Mouse (Mus musculus) embryonic facial prominence, embryonic 14.5 days (tissue): ENCODE measurements around the gene Castor1. TPM values are rescaled to one million over a fixed set of nuclear protein-coding genes. Genes with fewer than 3 reads are reported as not detected.

Experiments used
- ATAC-seq: fragments of 200-750 bp; cut with Nextera tagmentation; 2 replicates; pipeline ENCODE4 v1.8.0; 2017; ENCODE audit warnings: low read depth, moderate number of reproducible peaks, moderate TSS enrichment
- DNase-seq: peaks from one replicate; pipeline ENCODE4 v3.0.0-alpha.2; 2015; ENCODE audit warnings: low spot score
- H3K27ac ChIP-seq: fragments of 300-500 bp; sonication (generic); replicated peaks from 2 replicates; pipeline ENCODE4 v1.5.1; 2014; ENCODE audit warnings: low read depth, mild to moderate bottlenecking, low read length, moderate library complexity
- H3K27me3 ChIP-seq: fragments of 300-500 bp; sonication (generic); replicated peaks from 2 replicates; pipeline ENCODE4 v1.6.1; 2014; ENCODE audit warnings: low read length; ENCODE audit not compliant: control insufficient read depth, insufficient read depth
- H3K36me3 ChIP-seq: fragments of 300-500 bp; sonication (generic); 2 replicates; pipeline ENCODE4 v1.6.1; 2014; ENCODE audit warnings: low read length, mixed read lengths; ENCODE audit not compliant: control insufficient read depth, insufficient read depth
- H3K4me1 ChIP-seq: fragments of 300-500 bp; sonication (generic); 2 replicates; pipeline ENCODE4 v1.6.1; 2014; ENCODE audit warnings: antibody characterized with exemption, low read length; ENCODE audit not compliant: control insufficient read depth, insufficient read depth
- H3K4me2 ChIP-seq: fragments of 300-500 bp; sonication (generic); 2 replicates; pipeline ENCODE4 v1.6.1; 2014; ENCODE audit warnings: low read depth, mild to moderate bottlenecking, low read length, moderate library complexity, mixed read lengths
- H3K4me3 ChIP-seq: fragments of 300-500 bp; sonication (generic); 2 replicates; pipeline ENCODE4 v1.5.1; 2014; ENCODE audit warnings: low read depth, mild to moderate bottlenecking, low read length
- H3K9ac ChIP-seq: fragments of 300-500 bp; sonication (generic); 2 replicates; pipeline ENCODE4 v1.6.1; 2014; ENCODE audit warnings: low read depth, mild to moderate bottlenecking, low read length, moderate library complexity, mixed read lengths
- H3K9me3 ChIP-seq: fragments of 300-500 bp; sonication (generic); 2 replicates; pipeline ENCODE4 v1.6.1; 2016; ENCODE audit warnings: low read length; ENCODE audit not compliant: control insufficient read depth
- WGBS: fragments of 180-500 bp; shearing (Covaris S2); extraction: QIAGEN DNeasy Blood & Tissue Kit; methylation state at CpG from one replicate; pipeline ENCODE4 v1.1.7; 2014; 5-methylcytosine and 5-hydroxymethylcytosine counted together
- polyA plus RNA-seq: library from polyadenylated mRNA; unstranded; fragments of >200 nt; fragmentation: Nextera tagmentation; extraction: Ambion mirVana; gene quantifications from 2 replicates; pipeline ENCODE4 v1.2.1, GENCODE M21; 2014

Gene Castor1
- polyA plus RNA-seq, 1 experiment from 2014 or later, result 11.5 TPM

DNA sequence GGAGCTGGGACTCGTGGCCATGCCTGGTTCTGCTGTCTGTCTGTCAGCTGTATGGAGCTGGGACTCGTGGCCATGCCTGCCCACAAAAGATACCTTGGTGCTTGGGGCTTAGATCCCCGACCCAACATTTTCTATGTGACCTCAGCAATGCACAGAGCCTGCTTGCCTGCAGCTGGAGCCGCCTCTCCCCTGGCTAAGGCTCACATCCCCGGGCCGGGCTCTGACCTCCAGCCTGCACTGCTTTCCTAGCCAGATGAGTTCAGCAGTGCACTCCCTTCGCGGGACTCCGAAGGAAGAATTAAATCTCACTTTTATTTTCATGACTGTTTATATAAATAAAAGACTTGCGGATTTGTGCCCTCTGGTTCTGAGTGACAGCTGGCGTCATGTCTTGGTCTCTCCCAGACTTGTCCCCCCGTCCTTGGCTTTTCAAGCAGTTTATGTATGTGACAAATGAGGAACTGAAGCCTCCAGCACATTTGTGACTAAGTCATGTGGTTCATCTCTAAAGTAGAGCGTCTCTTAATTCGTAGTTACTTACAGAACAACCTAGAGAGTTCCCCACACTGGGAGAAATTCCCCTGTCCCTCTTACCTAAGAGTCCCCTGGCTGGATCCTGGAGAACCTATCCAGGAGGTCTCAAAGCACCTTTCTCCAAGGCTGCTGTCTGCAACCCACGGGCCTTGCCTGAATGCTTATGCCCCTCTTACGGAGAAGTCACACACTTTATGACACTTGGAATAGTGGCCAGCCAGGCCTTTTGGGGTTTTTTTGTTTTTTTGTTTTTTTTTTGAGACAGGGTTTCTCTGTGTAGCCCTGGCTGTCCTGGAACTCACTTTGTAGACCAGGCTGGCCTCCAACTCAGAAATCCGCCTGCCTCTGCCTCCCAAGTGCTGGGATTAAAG, 4.3 kb downstream of the Castor1 start:
- peaks cover 4% of the 10 kb centered on the region; the same call in 1 of the 2 replicates for H3K27me3 ChIP-seq
- DNase-seq, result no peak
- no peaks in the 10 kb centered on the region for H3K36me3 ChIP-seq
- H3K4me3 ChIP-seq, result no peak overlapping the region
- no peaks in the 10 kb centered on the region for H3K9me3 ChIP-seq
- H3K4me2 ChIP-seq, result no peak overlapping the region
- no peaks in the 10 kb centered on the region for H3K4me1 ChIP-seq
- no peak overlapping the region for H3K9ac ChIP-seq
- WGBS, result 67% methylated on average over 17 of the region's 17 CpGs
- H3K27ac ChIP-seq, result no peak overlapping the region
- ATAC-seq, result no peak

DNA sequence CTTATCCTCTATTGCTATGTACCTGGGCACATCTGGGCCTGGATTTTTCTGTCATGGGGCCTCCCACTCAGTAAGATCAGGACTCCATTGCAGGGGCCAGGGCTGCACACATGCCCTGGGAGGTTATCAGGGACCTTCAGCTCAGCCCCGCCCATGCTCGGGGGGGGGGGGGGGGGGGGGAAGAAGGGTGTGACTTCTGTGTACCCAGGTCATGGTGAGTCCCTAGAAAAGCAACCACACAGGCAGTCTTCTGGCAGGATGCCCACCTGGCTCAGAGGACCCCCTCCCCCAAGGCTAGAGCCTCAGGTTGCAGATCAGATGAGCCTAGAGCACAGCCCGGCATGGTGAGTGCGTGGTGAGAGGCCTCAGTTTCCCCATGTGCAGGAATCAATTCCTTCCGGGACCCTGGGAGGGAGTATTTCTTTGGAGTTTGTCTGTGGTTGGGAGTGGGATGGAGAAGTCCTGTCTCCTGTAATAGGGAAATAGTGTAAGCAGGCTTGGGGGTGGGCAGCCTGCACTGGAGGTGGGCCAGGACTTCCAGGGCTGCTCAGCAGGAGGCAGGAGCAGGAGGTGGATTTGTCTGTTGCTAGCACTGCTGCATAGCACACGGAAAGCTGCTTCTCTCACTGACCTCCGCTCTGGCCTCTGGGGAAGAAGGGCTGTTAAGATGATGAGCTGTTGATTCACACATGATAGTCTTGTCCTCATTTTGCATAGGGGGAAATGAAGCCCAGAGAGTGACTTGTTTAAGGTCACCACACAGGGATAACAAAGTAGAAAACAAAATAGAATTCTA, 5.6 kb downstream of the Castor1 start:
- no peaks in the 10 kb centered on the region for H3K4me1 ChIP-seq
- 31% methylated on average over 5 of the region's 7 CpGs for WGBS
- no peaks in the 10 kb centered on the region for H3K36me3 ChIP-seq
- no peak overlapping the region for H3K4me3 ChIP-seq
- H3K27ac ChIP-seq, result no peak overlapping the region
- no peaks in the 10 kb centered on the region; the same call in 1 of the 2 replicates for H3K27me3 ChIP-seq
- DNase-seq (no peak), ATAC-seq (no peak)
- H3K4me2 ChIP-seq, result no peak overlapping the region
- no peaks in the 10 kb centered on the region for H3K9me3 ChIP-seq
- H3K9ac ChIP-seq, result no peak overlapping the region

DNA sequence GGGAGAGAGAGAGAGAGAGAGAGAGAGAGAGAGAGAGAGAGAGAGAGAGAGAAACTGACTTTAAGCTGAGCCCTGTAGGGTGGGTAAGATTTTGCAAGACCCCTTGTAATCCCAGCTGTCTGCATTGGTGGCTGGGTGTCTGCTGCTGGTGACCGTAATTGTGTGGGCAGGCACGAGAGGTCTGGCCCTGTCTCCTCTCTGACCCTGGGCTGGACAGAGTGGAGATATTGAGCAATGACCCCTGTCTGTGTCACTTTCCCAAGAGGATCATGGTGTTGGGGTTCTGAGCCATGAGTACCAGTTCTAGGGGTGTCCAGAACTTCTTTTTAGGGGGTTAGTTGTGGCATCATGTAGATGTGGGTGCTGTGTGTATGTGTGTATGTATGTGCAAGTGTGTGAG, 6.2 kb downstream of the Castor1 start:
- Histone ChIP-seq H3K4me3 (no peak overlapping the region), H3K4me2 (no peak overlapping the region), H3K27ac (no peak overlapping the region), H3K9ac (no peak overlapping the region), H3K4me1 (no peaks in the 10 kb centered on the region), H3K9me3 (no peaks in the 10 kb centered on the region), H3K36me3 (no peaks in the 10 kb centered on the region), H3K27me3 (no peaks in the 10 kb centered on the region; the same call in 1 of the 2 replicates)
- DNase-seq, result no peak
- ATAC-seq, result no peak
- 50% methylated on average over 2 of the region's 2 CpGs for WGBS

DNA sequence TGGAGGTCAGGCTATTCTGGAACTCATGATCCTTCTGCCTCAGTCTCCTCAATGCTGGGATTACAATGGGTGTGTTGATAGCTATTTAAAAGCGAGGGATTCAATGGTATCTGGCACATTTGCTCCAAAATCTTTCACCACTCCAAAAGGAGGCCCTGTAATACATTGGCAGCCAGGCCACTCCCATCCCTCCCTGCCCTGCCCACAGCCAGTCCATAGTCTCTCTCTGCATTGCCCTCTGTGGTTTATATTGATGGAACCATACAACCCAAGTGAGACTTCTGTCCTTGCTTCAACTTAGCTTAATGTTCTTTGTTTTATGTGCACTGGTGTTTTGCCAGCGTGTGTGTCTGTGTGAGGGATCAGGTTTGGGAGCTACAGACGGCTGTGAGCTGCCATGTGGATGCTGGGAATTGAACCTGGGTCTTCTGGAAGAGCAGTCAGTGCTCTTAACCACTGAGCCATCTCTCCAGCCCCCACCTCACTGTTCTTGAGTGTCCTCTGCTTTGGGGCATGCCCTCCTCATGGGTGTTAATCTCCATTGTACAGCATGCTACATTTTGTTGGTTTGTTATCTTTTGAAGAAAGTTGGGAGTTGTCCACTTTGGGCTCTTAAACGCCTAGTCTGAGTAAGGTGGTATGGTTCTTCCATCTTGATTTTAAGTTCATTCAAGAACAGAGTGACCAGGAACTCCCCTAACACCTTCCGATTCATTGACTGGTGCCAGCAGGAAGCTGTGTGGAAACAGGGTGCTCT, 8.7 kb downstream of the Castor1 start:
- H3K27ac ChIP-seq, result no peak overlapping the region
- no peaks in the 10 kb centered on the region for H3K9me3 ChIP-seq
- no peaks in the 10 kb centered on the region for H3K4me1 ChIP-seq
- H3K4me3 ChIP-seq, result no peak overlapping the region
- no peaks in the 10 kb centered on the region for H3K27me3 ChIP-seq
- H3K36me3 ChIP-seq, result no peaks in the 10 kb centered on the region
- no peak overlapping the region for H3K9ac ChIP-seq
- no peak for DNase-seq
- no peak overlapping the region for H3K4me2 ChIP-seq
- no peak for ATAC-seq
- 82% methylated on average over 5 of the region's 5 CpGs for WGBS

DNA sequence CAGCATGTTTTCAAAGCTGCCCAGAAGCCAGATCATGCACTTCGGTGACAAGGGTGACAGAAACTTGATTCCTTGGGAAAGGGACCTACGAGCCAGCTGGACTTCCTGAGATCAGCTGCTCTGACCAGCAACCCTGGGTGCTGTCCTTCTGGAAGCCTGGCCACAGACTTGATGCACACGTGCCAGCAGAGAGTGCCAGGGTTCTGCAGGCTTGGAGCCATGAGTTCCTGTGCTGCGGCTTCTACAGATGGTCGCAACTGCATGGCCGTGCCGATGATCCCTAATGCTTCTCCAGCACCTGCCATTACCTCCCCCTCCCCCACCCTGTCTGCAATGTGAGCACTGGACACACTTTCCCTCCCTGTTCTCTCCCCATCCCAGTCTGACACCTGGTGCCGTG, 10.4 kb downstream of the Castor1 start:
- ATAC-seq (no peak), DNase-seq (peak; percentile 44)
- Histone ChIP-seq H3K4me3 (no peak overlapping the region), H3K27me3 (no peaks in the 10 kb centered on the region), H3K4me1 (no peaks in the 10 kb centered on the region), H3K9ac (no peak overlapping the region), H3K27ac (no peak overlapping the region), H3K4me2 (no peak overlapping the region), H3K36me3 (no peaks in the 10 kb centered on the region), H3K9me3 (no peaks in the 10 kb centered on the region)
- WGBS, result 42% methylated on average over 8 of the region's 8 CpGs

DNA sequence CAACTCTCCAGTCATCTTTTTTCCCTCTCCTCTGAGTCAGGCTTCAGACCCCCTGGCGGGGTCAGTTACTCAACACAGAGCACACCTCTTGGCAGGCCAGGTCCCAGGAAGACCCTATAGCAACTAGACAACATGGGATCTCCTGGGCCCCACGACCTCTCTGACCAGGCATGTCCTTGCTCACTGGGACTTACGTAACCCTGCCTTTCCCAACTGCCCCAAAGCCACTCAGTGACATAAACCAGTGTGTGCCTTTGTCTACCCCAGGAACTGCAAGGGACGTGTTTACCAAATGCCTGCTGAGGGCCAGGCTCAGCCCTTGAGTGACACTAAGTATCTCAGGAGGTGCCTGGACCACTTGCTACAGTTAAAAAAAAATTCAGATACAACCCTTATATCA, 11.8 kb downstream of the Castor1 start:
- 67% methylated on average over 4 of the region's 4 CpGs for WGBS
- DNase-seq, result no peak
- Histone ChIP-seq H3K9me3 (no peaks in the 10 kb centered on the region), H3K4me1 (no peaks in the 10 kb centered on the region), H3K36me3 (no peaks in the 10 kb centered on the region), H3K27me3 (no peaks in the 10 kb centered on the region), H3K4me3 (no peak overlapping the region), H3K9ac (no peak overlapping the region), H3K4me2 (no peak overlapping the region), H3K27ac (no peak overlapping the region)
- no peak for ATAC-seq

DNA sequence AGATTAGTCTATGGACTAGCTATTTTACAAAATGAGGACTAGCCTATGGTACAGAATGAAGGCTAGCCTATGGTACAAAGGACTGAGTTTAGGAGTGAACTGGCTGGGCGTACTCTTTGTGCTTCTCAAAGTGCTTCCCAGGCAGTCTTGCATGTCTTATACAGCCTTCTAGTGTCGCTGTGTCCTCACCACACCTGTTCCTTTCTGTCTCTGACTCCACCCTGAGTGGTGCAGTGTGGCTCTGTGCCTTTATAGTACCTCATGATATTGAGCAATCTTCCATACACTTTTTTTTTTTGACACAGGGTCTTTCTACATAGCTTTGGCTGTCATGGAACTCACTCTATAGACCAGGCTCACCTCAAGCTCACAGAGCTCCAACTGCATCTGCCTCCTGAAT, 13.4 kb downstream of the Castor1 start:
- H3K4me3 ChIP-seq, result no peak overlapping the region
- ATAC-seq, result no peak
- WGBS, result 74% methylated on average over 2 of the region's 2 CpGs
- H3K27me3 ChIP-seq, result no peaks in the 10 kb centered on the region
- H3K27ac ChIP-seq, result no peak overlapping the region
- H3K9ac ChIP-seq, result no peak overlapping the region
- no peak for DNase-seq
- no peaks in the 10 kb centered on the region for H3K9me3 ChIP-seq
- H3K4me2 ChIP-seq, result no peak overlapping the region
- no peaks in the 10 kb centered on the region for H3K4me1 ChIP-seq
- no peaks in the 10 kb centered on the region for H3K36me3 ChIP-seq

DNA sequence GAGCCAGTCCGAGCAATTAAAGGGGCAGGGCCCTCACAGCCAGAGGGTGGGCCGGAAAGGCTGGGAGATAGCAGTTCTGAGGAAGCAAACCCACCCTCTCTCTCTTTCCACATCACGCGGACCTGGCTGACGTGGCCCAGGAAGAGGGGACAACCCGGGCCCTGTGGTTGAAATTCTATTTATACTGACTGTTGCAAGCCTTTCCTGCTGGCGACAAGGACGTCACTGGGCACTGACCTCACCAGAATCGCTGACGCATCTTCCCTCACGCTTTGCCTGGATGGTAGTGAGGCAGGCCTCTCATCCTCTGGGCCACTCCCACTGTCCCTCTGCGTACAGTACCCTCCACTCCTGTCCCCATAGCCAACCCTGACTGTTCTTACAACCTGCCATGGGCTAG, 14.6 kb downstream of the Castor1 start:
- Histone ChIP-seq H3K4me1 (no peaks in the 10 kb centered on the region), H3K27me3 (no peaks in the 10 kb centered on the region), H3K4me2 (no peak overlapping the region), H3K36me3 (no peaks in the 10 kb centered on the region), H3K4me3 (no peak overlapping the region), H3K27ac (no peak overlapping the region), H3K9ac (no peak overlapping the region), H3K9me3 (no peaks in the 10 kb centered on the region)
- no peak for DNase-seq
- 66% methylated on average over 8 of the region's 12 CpGs for WGBS
- ATAC-seq, result no peak
